Mouse (Mus musculus): ENCODE measurements at regions not wholly inside any gene's neighbourhood (a gene's known extent, or its start where the extent isn't known, plus 50 kb on each side); places are given as distances from the start of the nearest gene placed in this dataset.

GRCm38 (mm10) chr11:63338277-63338676 lies 209.5 kb downstream of the Pmp22 start:
- no peak for TF ChIP-seq CHD2 (IDR thresholded peaks at IDR 0.05; ENCODE audit: low read depth, low read length)
- no peak for TF ChIP-seq ZNF384 (IDR thresholded peaks at IDR 0.05; ENCODE audit: low read depth, low read length)
- no peak for TF ChIP-seq ZC3H11A (IDR thresholded peaks at IDR 0.05; ENCODE audit: borderline replicate concordance, low read depth, low read length)
- TF ChIP-seq HCFC1 (IDR thresholded peaks at IDR 0.05; ENCODE audit: borderline replicate concordance, insufficient read depth, low read length) = no peak
- TF ChIP-seq MAFK (IDR thresholded peaks at IDR 0.05; ENCODE audit: insufficient read depth, low read depth, low read length) = no peak

Measured in ES-E14 (cell line).